Mouse (Mus musculus): ENCODE results near the gene Eefsec. TPM values are rescaled to one million over a fixed set of nuclear protein-coding genes. Genes with fewer than 3 reads are reported as not detected.

Gene Eefsec
- total and polyA plus RNA-seq, 3 experiments = 27.5 to 378 (median 40.7) TPM

GRCm38 (mm10) chr6:88267970-88268369 lies 178.4 kb downstream of the Eefsec start:
- TF ChIP-seq KAT2A (conservative IDR thresholded peaks at IDR 0.05; ENCODE audit: low read depth, low read length) = no peak
- Histone ChIP-seq H3K79me2 (ENCODE audit: control insufficient read depth, insufficient read depth, low read length, poor library complexity) (no peaks in the 10 kb centered on the region), H3K27me3 (ENCODE audit: control insufficient read depth in 1 of 2, insufficient read depth in 2 of 2, low read length in 2 of 2) (no peaks in the 10 kb centered on the region), H3K4me3 (ENCODE audit: control insufficient read depth in 1 of 2, insufficient read depth in 1 of 2, low read depth in 2 of 2, low read length in 2 of 2) (no peak overlapping the region), H3K4me1 (ENCODE audit: control insufficient read depth in 1 of 2, insufficient read depth in 2 of 2, low read length in 2 of 2) (no peaks in the 10 kb centered on the region; a peak in 1 of 4 replicates), H3K36me3 (ENCODE audit: control insufficient read depth in 1 of 2, insufficient read depth in 2 of 2, low read length in 2 of 2) (no peaks in the 10 kb centered on the region), H3K27ac (ENCODE audit: control insufficient read depth, low read depth, low read length) (no peak overlapping the region), H3K9me3 (replicated peaks; ENCODE audit: insufficient read depth, low read length) (no peaks in the 10 kb centered on the region), H3K9ac (ENCODE audit: control insufficient read depth, low read depth, low read length, poor library complexity, severe bottlenecking) (no peak overlapping the region)
- no peak for DNase-seq (ENCODE audit: low read depth, low spot score)

DNA sequence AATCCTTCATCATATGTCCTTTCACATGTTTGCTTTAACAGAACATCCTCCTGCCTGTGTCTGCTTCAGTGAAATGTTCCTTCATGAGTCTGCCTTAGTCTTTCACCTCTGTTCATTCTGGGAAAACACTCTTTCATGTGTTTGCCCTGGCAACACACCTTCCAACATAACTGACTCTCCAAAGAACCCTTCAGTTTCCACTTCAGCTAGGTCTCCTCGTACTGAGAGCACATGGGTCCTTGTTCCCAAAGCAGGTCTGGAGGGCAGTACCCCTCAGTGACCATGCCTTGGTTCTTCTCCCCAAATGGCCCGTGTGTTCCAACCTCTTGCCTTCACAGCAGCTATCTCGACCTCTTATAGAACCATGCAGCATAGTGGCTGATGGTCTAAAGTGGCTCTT lies 179.3 kb downstream of the Eefsec start:
- Histone ChIP-seq H3K27ac (ENCODE audit: control insufficient read depth, low read depth, low read length) (no peak overlapping the region), H3K9ac (ENCODE audit: control insufficient read depth, low read depth, low read length, poor library complexity, severe bottlenecking) (no peak overlapping the region), H3K4me1 (ENCODE audit: control insufficient read depth in 1 of 2, insufficient read depth in 2 of 2, low read length in 2 of 2) (no peaks in the 10 kb centered on the region; a peak in 1 of 4 replicates), H3K27me3 (ENCODE audit: control insufficient read depth in 1 of 2, insufficient read depth in 2 of 2, low read length in 2 of 2) (no peaks in the 10 kb centered on the region), H3K4me3 (ENCODE audit: control insufficient read depth in 1 of 2, insufficient read depth in 1 of 2, low read depth in 2 of 2, low read length in 2 of 2) (no peak overlapping the region), H3K36me3 (ENCODE audit: control insufficient read depth in 1 of 2, insufficient read depth in 2 of 2, low read length in 2 of 2) (no peaks in the 10 kb centered on the region), H3K9me3 (replicated peaks; ENCODE audit: insufficient read depth, low read length) (no peaks in the 10 kb centered on the region), H3K79me2 (ENCODE audit: control insufficient read depth, insufficient read depth, low read length, poor library complexity) (no peaks in the 10 kb centered on the region)
- DNase-seq (ENCODE audit: low read depth, low spot score) = no peak
- TF ChIP-seq ZC3H11A (IDR thresholded peaks at IDR 0.05; ENCODE audit: low read depth, low read length) (no peak), POLR2AphosphoS5 (IDR thresholded peaks at IDR 0.05; ENCODE audit: borderline replicate concordance, low read depth, low read length) (no peak), SMC3 (IDR thresholded peaks at IDR 0.05; ENCODE audit: low read depth, low read length) (no peak)

- peaks cover 0 to under 1% of the 10 kb centered on the region in 2 experiments; a peak in 1 of 4 replicates for H3K4me1 ChIP-seq (ENCODE audit: control insufficient read depth in 1 of 2, insufficient read depth in 2 of 2, low read length in 2 of 2)
- H3K79me2 ChIP-seq (ENCODE audit: control insufficient read depth, insufficient read depth, low read length, poor library complexity) = no peaks in the 10 kb centered on the region
- H3K9ac ChIP-seq (ENCODE audit: control insufficient read depth, low read depth, low read length, poor library complexity, severe bottlenecking) = no peak overlapping the region
- H3K36me3 ChIP-seq (ENCODE audit: control insufficient read depth in 1 of 2, insufficient read depth in 2 of 2, low read length in 2 of 2) = no peaks in the 10 kb centered on the region; a peak in 2 of 4 replicates
- H3K4me3 ChIP-seq (ENCODE audit: control insufficient read depth in 1 of 2, insufficient read depth in 1 of 2, low read depth in 2 of 2, low read length in 2 of 2) = no peak overlapping the region
- no peak for DNase-seq (ENCODE audit: low read depth, low spot score)
- H3K9me3 ChIP-seq (replicated peaks; ENCODE audit: insufficient read depth, low read length) = no peaks in the 10 kb centered on the region
- no peak overlapping the region for H3K27ac ChIP-seq (ENCODE audit: control insufficient read depth, low read depth, low read length)
- TF ChIP-seq ZNF384 (IDR thresholded peaks at IDR 0.05; ENCODE audit: low read depth, low read length) = no peak
- TF ChIP-seq BHLHE40 (IDR thresholded peaks at IDR 0.05; ENCODE audit: borderline replicate concordance, low read depth, low read length) = no peak
- TF ChIP-seq MYB (IDR thresholded peaks at IDR 0.05; ENCODE audit: low read depth, low read length) = no peak
- H3K27me3 ChIP-seq (ENCODE audit: control insufficient read depth in 1 of 2, insufficient read depth in 2 of 2, low read length in 2 of 2) = no peaks in the 10 kb centered on the region
These were observed 180.3 kb downstream of the Eefsec start for GRCm38 (mm10) chr6:88266055-88266454.

DNA sequence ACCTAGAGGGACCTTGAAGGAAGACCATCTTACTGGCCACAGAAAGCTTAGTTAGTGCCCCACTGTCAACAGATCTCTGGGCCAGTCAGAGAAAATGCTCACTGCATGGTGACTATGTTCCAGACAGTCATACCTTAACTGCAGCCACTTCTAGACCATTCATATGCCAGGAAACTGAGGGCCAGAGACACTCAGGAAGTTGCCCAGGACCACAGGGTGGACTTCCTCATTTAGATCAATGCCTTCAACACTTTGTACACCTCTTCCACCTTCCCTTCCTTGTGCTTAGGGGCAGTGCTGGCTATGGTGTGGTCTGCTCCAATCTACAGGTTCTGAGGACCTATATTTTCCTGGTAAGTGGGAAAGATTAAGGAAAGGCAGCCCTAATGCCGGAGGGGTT lies 181.0 kb downstream of the Eefsec start:
- peaks cover 5 to 7% of the 10 kb centered on the region in 2 experiments; a peak in 3 of 4 replicates for H3K4me1 ChIP-seq (ENCODE audit: control insufficient read depth in 1 of 2, insufficient read depth in 2 of 2, low read length in 2 of 2)
- no peak overlapping the region for H3K9ac ChIP-seq (ENCODE audit: control insufficient read depth, low read depth, low read length, poor library complexity, severe bottlenecking)
- H3K9me3 ChIP-seq (replicated peaks; ENCODE audit: insufficient read depth, low read length) = no peaks in the 10 kb centered on the region
- no peaks in the 10 kb centered on the region for H3K79me2 ChIP-seq (ENCODE audit: control insufficient read depth, insufficient read depth, low read length, poor library complexity)
- H3K27ac ChIP-seq (ENCODE audit: control insufficient read depth, low read depth, low read length) = no peak overlapping the region
- no peak for DNase-seq (ENCODE audit: low read depth, low spot score)
- TF ChIP-seq TBP (IDR thresholded peaks at IDR 0.05; ENCODE audit: low read depth, low read length) (no peak), USF1 (IDR thresholded peaks at IDR 0.05; ENCODE audit: low read depth, low read length) (no peak), RAD21 (IDR thresholded peaks at IDR 0.05; ENCODE audit: low read depth, low read length) (no peak), UBTF (IDR thresholded peaks at IDR 0.05; ENCODE audit: borderline replicate concordance, insufficient read depth, low read depth, low read length) (no peak)
- H3K4me3 ChIP-seq (ENCODE audit: control insufficient read depth in 1 of 2, insufficient read depth in 1 of 2, low read depth in 2 of 2, low read length in 2 of 2) = no peak overlapping the region
- H3K36me3 ChIP-seq (ENCODE audit: control insufficient read depth in 1 of 2, insufficient read depth in 2 of 2, low read length in 2 of 2) = no peaks in the 10 kb centered on the region; a peak in 2 of 4 replicates
- H3K27me3 ChIP-seq (ENCODE audit: control insufficient read depth in 1 of 2, insufficient read depth in 2 of 2, low read length in 2 of 2) = no peaks in the 10 kb centered on the region
